Mouse (Mus musculus) midbrain, embryonic 12.5 days (tissue): Measurements from ENCODE around the gene Gm43191. TPM values are rescaled to one million over a fixed set of nuclear protein-coding genes. Genes with fewer than 3 reads are reported as not detected.

Source experiments
- ATAC-seq: fragments of 200-750 bp; cut with Nextera tagmentation; 2 replicates; pipeline ENCODE4 v1.8.0; 2017; ENCODE audit warnings: low read depth, moderate TSS enrichment, moderate library complexity; ENCODE audit not compliant: low FRiP score
- H3K27ac ChIP-seq: fragments of 300-500 bp; sonication (generic); replicated peaks from 2 replicates; pipeline ENCODE4 v1.5.1; 2016; ENCODE audit warnings: mild to moderate bottlenecking
- H3K27me3 ChIP-seq: fragments of 300-500 bp; sonication (generic); 2 replicates; pipeline ENCODE4 v1.6.1; 2016; ENCODE audit warnings: mild to moderate bottlenecking
- H3K36me3 ChIP-seq: fragments of 300-500 bp; sonication (generic); 2 replicates; pipeline ENCODE4 v1.6.1; 2016
- H3K4me1 ChIP-seq: fragments of 300-500 bp; sonication (generic); 2 replicates; pipeline ENCODE4 v1.6.1; 2016
- H3K4me2 ChIP-seq: fragments of 300-500 bp; sonication (generic); replicated peaks from 2 replicates; pipeline ENCODE4 v1.6.1; 2016; ENCODE audit warnings: mild to moderate bottlenecking, moderate library complexity
- H3K4me3 ChIP-seq: fragments of 300-500 bp; sonication (generic); 2 replicates; pipeline ENCODE4 v1.5.1; 2016; ENCODE audit warnings: mild to moderate bottlenecking
- H3K9ac ChIP-seq: fragments of 300-500 bp; sonication (generic); replicated peaks from 2 replicates; pipeline ENCODE4 v1.6.1; 2016; ENCODE audit warnings: mild to moderate bottlenecking, moderate library complexity
- H3K9me3 ChIP-seq: fragments of 300-500 bp; sonication (generic); 2 replicates; pipeline ENCODE4 v1.6.1; 2016; ENCODE audit warnings: mild to moderate bottlenecking
- WGBS: fragments of 180-500 bp; shearing (Covaris S2); methylation state at CpG from one replicate; pipeline ENCODE4 v1.1.7; 2016; 5-methylcytosine and 5-hydroxymethylcytosine counted together
- polyA plus RNA-seq: library from polyadenylated mRNA; unstranded; fragments of >200 nt; fragmentation: Nextera tagmentation; extraction: Ambion mirVana; gene quantifications from 2 replicates; pipeline ENCODE4 v1.2.1, GENCODE M21; 2016

Gene Gm43191
- not detected in 2 replicates for polyA plus RNA-seq

- no peak for ATAC-seq
- Histone ChIP-seq H3K4me3 (no peak within 1 kb of the TSS), H3K4me1 (no peaks in the 10 kb centered on the region)
Observed at GRCm38 (mm10) chr3:116681160-116681559, at the start of gene Gm43191. Gene Gm43191, minus strand, starts transcription at chr3:116681260.

GRCm38 (mm10) chr3:116729483-116730174 lies 48.6 kb upstream of the Gm43191 start:
- no peaks in the 10 kb centered on the region for H3K27me3 ChIP-seq
- WGBS = 85% methylated on average over 2 of the region's 2 CpGs
- no peak for ATAC-seq

More at GRCm38 (mm10) chr3:116681160-116681559, at the start of gene Gm43191:
- no peak within 1 kb of the TSS for H3K27ac ChIP-seq
- 0 out of 2 replicates have a peak, but pooled peaks cover 2% of the 10 kb centered on the region for H3K36me3 ChIP-seq
- H3K9me3 ChIP-seq = no peaks in the 10 kb centered on the region
- WGBS = 92% methylated on average over 1 of the region's 1 CpGs
- H3K27me3 ChIP-seq = no peaks in the 10 kb centered on the region
- H3K9ac ChIP-seq = no peak within 1 kb of the TSS
- H3K4me2 ChIP-seq = no peak within 1 kb of the TSS

GRCm38 (mm10) chr3:116726807-116727206 lies 45.7 kb upstream of the Gm43191 start:
- ATAC-seq = no peak
- Histone ChIP-seq H3K9ac (no peak overlapping the region), H3K4me1 (peaks cover 5% of the 10 kb centered on the region; the same call in 1 of the 2 replicates), H3K9me3 (no peaks in the 10 kb centered on the region), H3K27ac (no peak overlapping the region), H3K36me3 (no peaks in the 10 kb centered on the region), H3K4me3 (no peak overlapping the region), H3K4me2 (no peak overlapping the region), H3K27me3 (no peaks in the 10 kb centered on the region)
- WGBS = 77% methylated on average over 9 of the region's 9 CpGs

More at GRCm38 (mm10) chr3:116729483-116730174, 48.6 kb upstream of the Gm43191 start:
- no peak overlapping the region for H3K4me3 ChIP-seq
- no peaks in the 10 kb centered on the region for H3K36me3 ChIP-seq
- H3K9me3 ChIP-seq = no peaks in the 10 kb centered on the region
- no peak overlapping the region for H3K4me2 ChIP-seq
- peaks cover 5% of the 10 kb centered on the region; the same call in 1 of the 2 replicates for H3K4me1 ChIP-seq
- H3K9ac ChIP-seq = no peak overlapping the region
- no peak overlapping the region for H3K27ac ChIP-seq

DNA sequence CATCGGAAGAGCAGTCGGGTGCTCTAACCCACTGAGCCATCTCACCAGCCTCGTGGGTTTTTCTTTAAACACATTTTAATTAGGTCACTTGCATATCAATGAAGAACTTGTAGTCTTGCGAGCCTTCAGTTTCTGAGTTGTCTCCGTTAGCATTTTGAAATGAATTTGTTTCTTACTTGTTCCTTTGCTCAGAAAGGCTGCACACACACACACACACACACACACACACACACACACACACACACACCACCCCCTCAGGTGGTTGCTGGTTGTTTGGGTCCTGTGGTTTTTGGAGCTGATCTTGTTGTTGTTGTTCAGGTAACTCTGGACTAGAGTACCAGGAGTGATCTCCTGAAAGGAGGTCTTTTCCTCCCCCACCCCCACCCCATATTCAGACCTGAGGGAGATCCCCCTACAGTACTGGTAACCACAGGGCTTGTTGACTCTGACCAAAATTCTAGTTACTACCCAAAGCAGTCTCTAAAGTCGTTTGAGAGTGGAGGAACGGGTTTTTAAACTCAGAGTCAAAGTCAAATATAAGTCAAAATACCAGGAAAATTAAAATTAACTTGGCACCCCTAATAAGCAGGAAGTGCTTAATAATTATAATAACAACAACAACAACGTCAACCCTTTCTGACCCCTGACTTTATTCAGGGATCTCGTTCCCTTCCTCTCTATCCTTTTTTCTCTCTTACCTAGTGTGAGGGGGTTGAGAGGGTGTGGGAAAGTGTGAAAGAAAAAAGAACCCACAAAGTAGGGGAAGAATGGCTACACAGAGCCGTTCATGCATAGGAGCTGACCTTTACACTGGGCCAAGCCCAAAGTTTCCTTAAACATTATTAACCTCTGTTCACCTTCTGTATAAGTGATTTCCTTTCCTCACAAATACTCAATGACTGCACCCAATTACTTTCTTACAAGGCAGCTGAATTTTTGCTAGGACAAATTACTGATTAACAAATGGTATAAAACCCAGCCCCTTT lies 42.7 kb upstream of the Gm43191 start:
- H3K4me3 ChIP-seq = no peak overlapping the region
- H3K9me3 ChIP-seq = no peaks in the 10 kb centered on the region
- H3K27ac ChIP-seq = no peak overlapping the region
- no peak overlapping the region for H3K4me2 ChIP-seq
- no peak overlapping the region for H3K9ac ChIP-seq
- ATAC-seq = no peak
- H3K36me3 ChIP-seq = no peaks in the 10 kb centered on the region
- H3K4me1 ChIP-seq = no peaks in the 10 kb centered on the region
- WGBS = 56% methylated on average over 10 of the region's 10 CpGs
- no peaks in the 10 kb centered on the region for H3K27me3 ChIP-seq

DNA sequence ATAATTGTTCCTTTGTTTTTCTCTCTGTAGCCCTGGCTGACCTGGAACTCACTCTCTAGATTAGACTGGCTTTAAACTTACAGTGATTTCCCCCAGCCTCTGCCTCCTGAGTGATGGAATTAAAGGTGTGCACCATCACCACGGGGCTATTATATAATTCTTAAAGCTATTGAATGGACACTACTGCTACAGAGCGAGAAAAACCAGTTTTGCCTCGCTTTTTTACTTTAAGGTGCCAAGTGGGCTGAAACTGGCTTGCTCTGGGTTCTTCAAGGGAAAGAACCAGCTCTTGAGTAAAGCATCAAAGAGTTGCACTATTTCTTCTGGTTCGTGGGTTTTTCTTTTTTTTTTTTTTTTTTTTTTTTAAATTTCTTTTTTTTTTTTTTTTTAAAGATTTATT lies 41.9 kb upstream of the Gm43191 start:
- WGBS = 87% methylated on average over 4 of the region's 4 CpGs
- H3K9ac ChIP-seq = no peak overlapping the region
- H3K9me3 ChIP-seq = no peaks in the 10 kb centered on the region
- no peaks in the 10 kb centered on the region for H3K27me3 ChIP-seq
- H3K4me1 ChIP-seq = no peaks in the 10 kb centered on the region
- ATAC-seq = no peak
- no peak overlapping the region for H3K4me2 ChIP-seq
- H3K27ac ChIP-seq = no peak overlapping the region
- H3K36me3 ChIP-seq = no peaks in the 10 kb centered on the region
- no peak overlapping the region for H3K4me3 ChIP-seq

GRCm38 (mm10) chr3:116718951-116719350 lies 37.9 kb upstream of the Gm43191 start:
- no peak for ATAC-seq
- H3K27me3 ChIP-seq = peaks cover under 1% of the 10 kb centered on the region
- no peak overlapping the region for H3K4me2 ChIP-seq
- H3K4me1 ChIP-seq = no peaks in the 10 kb centered on the region
- WGBS = 62% methylated on average over 3 of the region's 3 CpGs
- H3K9ac ChIP-seq = no peak overlapping the region
- no peaks in the 10 kb centered on the region for H3K36me3 ChIP-seq
- H3K9me3 ChIP-seq = no peaks in the 10 kb centered on the region
- no peak overlapping the region for H3K27ac ChIP-seq
- H3K4me3 ChIP-seq = no peak overlapping the region

- no peak for ATAC-seq
- Histone ChIP-seq H3K4me1 (peaks cover 13% of the 10 kb centered on the region), H3K9me3 (no peaks in the 10 kb centered on the region), H3K4me3 (peak overlapping the region; percentile 93; the same call in 1 of the 2 replicates), H3K4me2 (peak overlapping the region; percentile 76), H3K36me3 (no peaks in the 10 kb centered on the region), H3K27me3 (peaks cover 16% of the 10 kb centered on the region), H3K9ac (no peak overlapping the region), H3K27ac (no peak overlapping the region)
- WGBS = 41% methylated on average over 5 of the region's 5 CpGs
Observed at GRCm38 (mm10) chr3:116713031-116713430, 32.0 kb upstream of the Gm43191 start.

DNA sequence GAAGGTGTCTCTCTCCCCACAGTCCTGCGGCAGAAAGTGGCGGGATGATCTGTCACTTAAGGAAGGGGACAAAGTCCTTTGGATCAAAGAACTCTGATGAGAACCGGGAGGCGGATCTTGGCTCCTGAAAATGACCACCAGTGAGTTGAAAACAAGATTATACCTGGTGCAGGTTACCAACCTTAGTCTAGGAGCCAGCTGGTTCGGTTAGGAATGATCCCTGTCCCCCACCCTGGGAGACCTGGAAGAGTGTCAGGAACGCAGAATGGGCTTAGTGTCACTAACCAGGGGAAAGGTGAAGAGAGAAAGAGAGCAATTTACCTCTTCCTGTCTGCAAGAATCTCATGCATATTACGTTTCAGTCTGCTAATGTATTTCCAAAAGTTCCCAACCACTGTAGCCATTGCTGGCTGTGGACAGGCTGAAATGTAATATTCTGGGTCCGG lies 31.4 kb upstream of the Gm43191 start, which contains the start of gene Slc35a3:
Gene Slc35a3, minus strand, starts transcription at position 396 of the 446 bp plus-strand sequence.
- peak within 1 kb of the TSS; percentile 93 for H3K9ac ChIP-seq
- peak; percentile 21; the same call in 1 of the 2 replicates for ATAC-seq
- no peaks in the 10 kb centered on the region for H3K9me3 ChIP-seq
- peak within 1 kb of the TSS; percentile 27 for H3K27ac ChIP-seq
- WGBS = 5% methylated on average over 8 of the region's 8 CpGs
- peak within 1 kb of the TSS; percentile 76 for H3K4me2 ChIP-seq
- peaks cover 16% of the 10 kb centered on the region for H3K27me3 ChIP-seq
- H3K4me1 ChIP-seq = peaks cover 13% of the 10 kb centered on the region
- H3K36me3 ChIP-seq = no peaks in the 10 kb centered on the region
- peak within 1 kb of the TSS; percentile 93 for H3K4me3 ChIP-seq

- peaks cover 16% of the 10 kb centered on the region for H3K27me3 ChIP-seq
- ATAC-seq = peak; percentile 89
- H3K36me3 ChIP-seq = no peaks in the 10 kb centered on the region
- whole genome bisulfite sequencing = under 1% methylated on average over 84 of the region's 85 CpGs
- peak overlapping the region; percentile 93 for H3K9ac ChIP-seq
- peak overlapping the region; percentile 93 for H3K4me3 ChIP-seq
- peak overlapping the region; percentile 76 for H3K4me2 ChIP-seq
- H3K27ac ChIP-seq = peak overlapping the region; percentile 27
- H3K4me1 ChIP-seq = peaks cover 13% of the 10 kb centered on the region
- no peaks in the 10 kb centered on the region for H3K9me3 ChIP-seq
Observed at GRCm38 (mm10) chr3:116711624-116712435, 30.8 kb upstream of the Gm43191 start.

- H3K27me3 ChIP-seq = peaks cover 16% of the 10 kb centered on the region
- WGBS = 60% methylated on average over 9 of the region's 9 CpGs
Observed at GRCm38 (mm10) chr3:116710941-116711340, 29.9 kb upstream of the Gm43191 start.

GRCm38 (mm10) chr3:116705637-116706204 lies 24.7 kb upstream of the Gm43191 start:
- ATAC-seq = no peak
- Histone ChIP-seq H3K27me3 (no peaks in the 10 kb centered on the region), H3K4me2 (no peak overlapping the region), H3K4me1 (0 out of 2 replicates have a peak, but pooled peaks cover under 1% of the 10 kb centered on the region), H3K9me3 (no peaks in the 10 kb centered on the region), H3K27ac (no peak overlapping the region), H3K4me3 (no peak overlapping the region), H3K9ac (no peak overlapping the region), H3K36me3 (no peaks in the 10 kb centered on the region)
- 58% methylated on average over 1 of the region's 1 CpGs for WGBS

More at GRCm38 (mm10) chr3:116710941-116711340, 29.9 kb upstream of the Gm43191 start:
- peaks cover 13% of the 10 kb centered on the region for H3K4me1 ChIP-seq
- peak overlapping the region; percentile 93 for H3K4me3 ChIP-seq
- no peak for ATAC-seq
- no peak overlapping the region for H3K27ac ChIP-seq
- no peaks in the 10 kb centered on the region for H3K9me3 ChIP-seq
- H3K4me2 ChIP-seq = peak overlapping the region; percentile 76
- no peaks in the 10 kb centered on the region for H3K36me3 ChIP-seq
- H3K9ac ChIP-seq = no peak overlapping the region
